Mouse (Mus musculus) lung, embryonic 16.5 days (tissue): Measurements from ENCODE around the gene Hist1h4m. TPM values are rescaled to one million over a fixed set of nuclear protein-coding genes. Genes with fewer than 3 reads are reported as not detected.
"Not testable (repeated sequence)": the region's sequence is repeated elsewhere in the genome, so short reads cannot be mapped to it uniquely, and the experiment has no call there.

Source experiments
- ATAC-seq: fragments of 200-750 bp; cut with Nextera tagmentation; 2 replicates; pipeline ENCODE4 v1.8.0; 2017; ENCODE audit warnings: low read depth, mild to moderate bottlenecking, moderate library complexity
- H3K27ac ChIP-seq: fragments of 300-500 bp; sonication (generic); 2 replicates; pipeline ENCODE4 v1.5.1; 2014; ENCODE audit warnings: mild to moderate bottlenecking, control low read depth, low read length
- H3K27me3 ChIP-seq: fragments of 300-500 bp; sonication (generic); 2 replicates; pipeline ENCODE4 v1.6.1; 2014; ENCODE audit warnings: low read depth, low read length, mixed read lengths; ENCODE audit not compliant: control insufficient read depth, insufficient read depth
- H3K36me3 ChIP-seq: fragments of 300-500 bp; sonication (generic); 2 replicates; pipeline ENCODE4 v1.6.1; 2014; ENCODE audit warnings: low read length; ENCODE audit not compliant: control insufficient read depth, insufficient read depth
- H3K4me1 ChIP-seq: fragments of 300-500 bp; sonication (generic); replicated peaks from 2 replicates; pipeline ENCODE4 v1.6.1; 2014; ENCODE audit warnings: low read length, mixed read lengths; ENCODE audit not compliant: control insufficient read depth, insufficient read depth
- H3K4me2 ChIP-seq: fragments of 300-500 bp; sonication (generic); 2 replicates; pipeline ENCODE4 v1.6.1; 2014; ENCODE audit warnings: low read depth, low read length, control low read depth
- H3K4me3 ChIP-seq: fragments of 300-500 bp; sonication (generic); 2 replicates; pipeline ENCODE4 v1.5.1; 2014; ENCODE audit warnings: mild to moderate bottlenecking, low read length, control low read depth
- H3K9ac ChIP-seq: fragments of 300-500 bp; sonication (generic); 2 replicates; pipeline ENCODE4 v1.6.1; 2014; ENCODE audit warnings: low read length, control low read depth
- H3K9me3 ChIP-seq: fragments of 300-500 bp; sonication (generic); 2 replicates; pipeline ENCODE4 v1.6.1; 2016; ENCODE audit warnings: low read length; ENCODE audit not compliant: control insufficient read depth
- WGBS: fragments of 180-500 bp; shearing (Covaris S2); extraction: QIAGEN DNeasy Blood & Tissue Kit; methylation state at CpG from one replicate; pipeline ENCODE4 v1.1.7; 2014; 5-methylcytosine and 5-hydroxymethylcytosine counted together
- polyA plus RNA-seq: library from polyadenylated mRNA; unstranded; fragments of >200 nt; fragmentation: Nextera tagmentation; extraction: Ambion mirVana; gene quantifications from 2 replicates; pipeline ENCODE4 v1.2.1, GENCODE M21; 2015

Gene Hist1h4m
- polyA plus RNA-seq, 1 experiment from 2014 or later, result not detected

DNA sequence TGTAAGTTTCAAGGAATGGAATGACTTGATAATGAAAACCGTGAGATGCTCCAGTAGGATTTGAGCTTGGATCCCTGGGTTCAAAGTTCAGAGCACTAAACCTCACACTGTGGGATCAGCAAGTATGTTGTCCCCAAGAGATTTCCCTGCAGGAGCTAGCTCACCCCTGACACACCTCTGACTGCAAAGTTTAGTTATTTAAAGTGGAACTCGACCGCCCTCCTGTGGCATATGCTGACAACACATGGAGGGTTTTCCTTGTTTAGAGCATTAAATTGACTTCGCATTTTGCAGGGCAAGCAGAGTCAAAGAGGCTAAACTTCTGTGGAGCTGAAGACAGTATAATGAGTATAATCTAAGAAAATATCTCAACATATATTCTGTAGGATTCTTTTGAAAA lies 8.5 kb upstream of the Hist1h4m start:
- H3K4me1 ChIP-seq, H3K27me3 ChIP-seq, H3K36me3 ChIP-seq, H3K9ac ChIP-seq, H3K9me3 ChIP-seq, H3K27ac ChIP-seq, H3K4me2 ChIP-seq, H3K4me3 ChIP-seq: not testable (repeated sequence)
- no CpG with 5 or more reads among the region's 4 CpGs for WGBS
- ATAC-seq, result peak; percentile 80

DNA sequence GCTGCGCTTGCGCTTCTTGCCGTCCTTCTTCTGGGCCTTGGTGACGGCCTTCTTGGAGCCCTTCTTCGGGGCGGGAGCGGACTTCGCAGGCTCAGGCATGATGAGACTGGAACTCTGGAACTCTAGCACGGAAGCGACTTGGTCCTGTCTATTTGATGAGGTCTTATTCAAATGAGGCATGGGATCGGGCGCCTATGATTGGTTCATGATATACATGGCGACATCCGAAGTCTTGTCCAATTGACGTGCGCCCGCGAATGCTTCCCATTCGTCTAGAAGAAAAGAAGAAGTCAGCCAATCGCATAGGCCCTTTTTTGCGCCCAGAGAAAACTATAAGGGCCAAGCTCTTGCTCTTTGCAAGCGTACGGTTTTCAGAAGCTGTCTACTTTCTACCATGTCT lies 1.5 kb upstream of the Hist1h4m start, which contains the start of the genes Hist1h2bq and Hist1h2ao:
Gene Hist1h2bq, minus strand, starts transcription at position 125 of the 400 bp plus-strand sequence.
Gene Hist1h2ao, plus strand, starts transcription at position 393 of the 400 bp plus-strand sequence.
- not testable (repeated sequence) for H3K36me3 ChIP-seq, H3K27me3 ChIP-seq, H3K9ac ChIP-seq, H3K4me2 ChIP-seq, H3K27ac ChIP-seq, H3K4me3 ChIP-seq, H3K4me1 ChIP-seq, H3K9me3 ChIP-seq
- WGBS, result no CpG with 5 or more reads among the region's 23 CpGs
- ATAC-seq, result peak; percentile 96

DNA sequence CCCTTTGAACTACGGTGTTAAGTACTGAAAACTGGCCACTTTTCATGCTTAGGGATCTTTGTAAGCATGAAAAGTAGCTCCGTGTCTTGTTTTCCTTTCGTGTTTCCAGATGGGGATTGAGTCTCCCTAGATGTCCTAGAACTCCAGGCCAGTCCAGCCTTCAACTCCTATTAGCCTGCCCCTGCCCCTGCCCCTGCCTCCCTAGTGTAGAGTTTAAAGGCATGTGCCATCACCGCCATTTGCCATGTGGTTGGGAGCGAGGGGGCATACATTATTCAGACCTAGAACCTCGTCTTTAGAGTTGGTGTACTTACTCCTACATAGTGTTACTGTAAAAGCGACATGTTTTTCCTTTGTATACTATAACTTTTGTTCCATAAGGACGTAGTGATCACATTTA lies 472 bp upstream of the Hist1h4m start:
- H3K36me3 ChIP-seq, H3K4me2 ChIP-seq, H3K27me3 ChIP-seq, H3K4me1 ChIP-seq, H3K9me3 ChIP-seq, H3K9ac ChIP-seq, H3K27ac ChIP-seq, H3K4me3 ChIP-seq: not testable (repeated sequence)
- peak; percentile 15 for ATAC-seq
- no CpG with 5 or more reads among the region's 8 CpGs for WGBS

DNA sequence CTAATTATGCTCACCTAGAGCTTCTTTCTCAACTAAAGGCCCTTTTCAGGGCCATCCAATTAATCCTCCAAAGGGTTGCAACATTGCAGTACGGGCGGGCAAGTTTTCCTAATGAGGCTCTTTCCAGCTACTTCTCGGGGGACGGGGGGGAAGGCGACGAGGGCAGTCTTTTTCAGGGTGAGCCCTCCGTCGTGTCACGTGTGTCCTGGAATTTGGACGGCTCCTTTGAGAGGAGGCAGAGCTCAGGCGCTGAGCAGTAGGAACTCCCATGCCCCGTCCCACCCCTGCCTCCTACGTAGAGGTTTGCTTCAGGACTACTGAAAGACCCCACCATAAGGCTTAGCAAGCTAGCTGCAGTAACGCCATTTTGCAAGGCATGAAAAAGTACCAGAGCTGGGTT lies 546 bp downstream of the Hist1h4m start:
- under 1% methylated on average over 11 of the region's 14 CpGs for WGBS
- peak; percentile 57 for ATAC-seq
- not testable (repeated sequence) for H3K4me1 ChIP-seq, H3K9ac ChIP-seq, H3K36me3 ChIP-seq, H3K27me3 ChIP-seq, H3K9me3 ChIP-seq
- 0 out of 2 replicates have a peak overlapping the region, but pooled peaks have one; percentile 13 for H3K4me3 ChIP-seq
- peak overlapping the region; percentile 49 for H3K27ac ChIP-seq
- H3K4me2 ChIP-seq, result 0 out of 2 replicates have a peak overlapping the region, but pooled peaks have one; percentile 35

DNA sequence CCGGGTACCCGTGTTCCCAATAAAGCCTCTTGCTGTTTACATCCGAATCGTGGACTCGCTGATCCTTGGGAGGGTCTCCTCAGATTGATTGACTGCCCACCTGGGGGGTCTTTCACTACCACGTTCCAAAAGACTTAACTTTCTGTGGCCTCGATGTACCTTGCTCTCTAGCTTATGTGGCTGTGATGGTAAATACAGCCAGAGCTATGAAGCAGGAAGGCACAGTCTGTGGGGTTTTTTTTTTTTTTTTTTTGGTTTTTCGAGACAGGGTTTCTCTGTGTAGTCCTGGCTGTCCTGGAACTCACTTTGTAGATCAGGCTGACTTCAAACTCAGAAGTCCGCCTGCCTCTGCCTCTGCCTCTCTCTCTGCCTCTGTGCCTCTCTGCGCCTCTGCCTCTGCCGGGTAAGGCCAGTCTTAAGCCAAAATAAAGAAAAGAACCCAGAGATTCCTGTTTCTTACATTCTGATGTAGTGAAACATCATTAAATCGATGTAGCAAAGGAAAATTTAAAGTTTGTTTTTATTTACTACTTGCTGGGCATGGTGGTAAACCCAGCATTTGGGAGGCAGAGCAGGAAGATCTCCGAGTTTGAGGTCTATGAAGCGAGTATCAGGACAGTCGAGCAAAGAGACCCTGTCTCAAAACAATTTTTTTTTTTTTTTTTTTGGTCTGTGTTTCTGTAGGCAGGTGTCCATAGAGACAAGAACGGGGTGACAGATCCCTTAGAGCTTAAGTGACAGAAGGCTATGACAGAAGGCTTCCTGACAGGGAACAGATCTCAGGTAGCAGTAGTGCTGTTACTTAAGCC lies 8.7 kb downstream of the Hist1h4m start:
- WGBS, result 65% methylated on average over 6 of the region's 16 CpGs
- not testable (repeated sequence) for H3K9ac ChIP-seq, H3K9me3 ChIP-seq, H3K27me3 ChIP-seq, H3K4me1 ChIP-seq, H3K36me3 ChIP-seq, H3K27ac ChIP-seq, H3K4me3 ChIP-seq, H3K4me2 ChIP-seq, ATAC-seq

DNA sequence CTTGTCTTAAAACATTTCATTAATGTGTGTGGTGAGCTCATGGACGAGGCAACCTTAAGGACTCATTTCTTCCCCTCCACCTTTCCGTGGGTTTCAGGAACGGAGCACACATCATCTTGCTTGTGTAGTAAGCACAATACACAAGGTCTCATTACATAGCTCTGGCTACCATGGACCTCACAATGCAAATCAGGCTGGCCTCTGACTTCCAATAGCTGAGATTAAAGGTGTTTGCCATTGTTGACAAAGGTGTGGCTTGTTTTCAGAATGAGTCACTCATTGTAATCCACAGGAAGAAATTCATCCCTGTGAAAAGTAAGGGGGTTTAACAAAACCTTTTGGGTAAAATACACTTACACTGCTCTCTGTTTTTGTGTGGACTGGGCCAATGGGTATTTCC lies 17.0 kb downstream of the Hist1h4m start:
- ATAC-seq, result no peak
- H3K4me3 ChIP-seq, result no peak overlapping the region
- H3K4me1 ChIP-seq, result no peaks in the 10 kb centered on the region
- H3K36me3 ChIP-seq, result no peaks in the 10 kb centered on the region
- H3K27ac ChIP-seq, result no peak overlapping the region
- no peaks in the 10 kb centered on the region for H3K27me3 ChIP-seq
- no peak overlapping the region for H3K9ac ChIP-seq
- no peaks in the 10 kb centered on the region for H3K9me3 ChIP-seq
- 69% methylated on average over 3 of the region's 3 CpGs for WGBS
- no peak overlapping the region for H3K4me2 ChIP-seq

DNA sequence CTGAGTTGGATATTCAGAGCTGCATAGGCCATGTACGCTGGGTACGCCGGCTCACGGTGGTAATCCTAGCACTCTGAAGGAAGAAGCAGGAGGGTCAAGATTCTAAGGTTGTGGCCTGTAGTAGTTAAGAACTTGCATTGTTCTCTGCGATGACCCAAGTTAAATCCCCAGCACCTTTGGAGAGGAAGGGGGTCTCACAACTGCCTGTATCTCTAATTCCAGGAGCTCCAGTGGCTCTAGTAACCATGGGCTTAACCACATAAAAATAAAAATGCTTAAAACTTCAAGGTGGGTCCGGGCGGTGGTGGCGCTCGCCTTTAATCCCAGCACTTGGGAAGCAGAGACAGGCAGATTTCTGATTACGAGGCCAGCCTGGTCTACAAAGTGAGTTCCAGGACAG lies 18.8 kb downstream of the Hist1h4m start:
- Histone ChIP-seq H3K9me3 (no peaks in the 10 kb centered on the region), H3K36me3 (no peaks in the 10 kb centered on the region), H3K9ac (no peak overlapping the region), H3K27ac (peak overlapping the region; percentile 8; the same call in 1 of the 2 replicates), H3K27me3 (no peaks in the 10 kb centered on the region), H3K4me3 (no peak overlapping the region), H3K4me2 (no peak overlapping the region), H3K4me1 (no peaks in the 10 kb centered on the region)
- 80% methylated on average over 10 of the region's 10 CpGs for WGBS
- no peak for ATAC-seq

DNA sequence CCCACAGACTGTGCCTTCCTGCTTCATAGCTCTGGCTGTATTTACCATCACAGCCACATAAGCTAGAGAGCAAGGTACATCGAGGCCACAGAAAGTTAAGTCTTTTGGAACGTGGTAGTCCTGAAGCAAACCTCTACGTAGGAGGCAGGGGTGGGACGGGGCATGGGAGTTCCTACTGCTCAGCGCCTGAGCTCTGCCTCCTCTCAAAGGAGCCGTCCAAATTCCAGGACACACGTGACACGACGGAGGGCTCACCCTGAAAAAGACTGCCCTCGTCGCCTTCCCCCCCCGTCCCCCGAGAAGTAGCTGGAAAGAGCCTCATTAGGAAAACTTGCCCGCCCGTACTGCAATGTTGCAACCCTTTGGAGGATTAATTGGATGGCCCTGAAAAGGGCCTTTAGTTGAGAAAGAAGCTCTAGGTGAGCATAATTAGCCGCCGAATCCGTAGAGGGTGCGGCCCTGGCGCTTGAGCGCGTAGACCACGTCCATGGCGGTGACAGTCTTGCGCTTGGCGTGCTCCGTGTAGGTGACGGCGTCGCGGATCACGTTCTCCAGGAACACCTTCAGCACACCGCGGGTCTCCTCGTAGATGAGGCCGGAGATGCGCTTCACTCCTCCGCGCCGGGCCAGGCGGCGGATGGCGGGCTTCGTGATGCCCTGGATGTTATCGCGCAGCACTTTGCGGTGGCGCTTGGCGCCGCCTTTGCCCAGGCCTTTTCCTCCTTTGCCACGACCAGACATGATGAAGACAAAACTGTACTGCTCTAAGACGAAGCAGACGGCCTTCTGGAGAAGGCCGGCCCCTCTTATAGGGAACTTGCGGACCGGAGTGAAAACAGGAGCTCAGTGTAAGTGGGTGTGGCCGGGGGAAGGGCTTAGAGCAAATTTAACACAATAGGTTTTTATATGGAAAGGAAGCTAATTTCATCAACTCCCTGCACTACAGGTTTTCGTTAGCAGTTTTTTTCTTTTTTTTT lies 20.2 kb downstream of the Hist1h4m start, which contains the start of gene Hist1h4n:
Gene Hist1h4n, minus strand, starts transcription at position 779 of the 977 bp plus-strand sequence.
- H3K27me3 ChIP-seq, H3K9ac ChIP-seq, H3K36me3 ChIP-seq, H3K9me3 ChIP-seq, H3K4me1 ChIP-seq: not testable (repeated sequence)
- H3K27ac ChIP-seq, result 0 out of 2 replicates have a peak within 1 kb of the TSS, but pooled peaks have one; percentile 46
- peak within 1 kb of the TSS; percentile 35 for H3K4me2 ChIP-seq
- peak; percentile 86 for ATAC-seq
- 2% methylated on average over 19 of the region's 58 CpGs for WGBS
- 0 out of 2 replicates have a peak within 1 kb of the TSS, but pooled peaks have one; percentile 15 for H3K4me3 ChIP-seq

DNA sequence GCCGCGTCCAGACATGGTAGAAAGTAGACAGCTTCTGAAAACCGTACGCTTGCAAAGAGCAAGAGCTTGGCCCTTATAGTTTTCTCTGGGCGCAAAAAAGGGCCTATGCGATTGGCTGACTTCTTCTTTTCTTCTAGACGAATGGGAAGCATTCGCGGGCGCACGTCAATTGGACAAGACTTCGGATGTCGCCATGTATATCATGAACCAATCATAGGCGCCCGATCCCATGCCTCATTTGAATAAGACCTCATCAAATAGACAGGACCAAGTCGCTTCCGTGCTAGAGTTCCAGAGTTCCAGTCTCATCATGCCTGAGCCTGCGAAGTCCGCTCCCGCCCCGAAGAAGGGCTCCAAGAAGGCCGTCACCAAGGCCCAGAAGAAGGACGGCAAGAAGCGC lies 21.9 kb downstream of the Hist1h4m start, which contains the start of the genes Hist1h2ap and Hist1h2br:
Gene Hist1h2ap, minus strand, starts transcription at position 47 of the 400 bp plus-strand sequence.
Gene Hist1h2br, plus strand, starts transcription at position 283 of the 400 bp plus-strand sequence.
- not testable (repeated sequence) for H3K9me3 ChIP-seq, H3K4me2 ChIP-seq, H3K4me3 ChIP-seq, H3K9ac ChIP-seq, H3K36me3 ChIP-seq, H3K27me3 ChIP-seq, H3K4me1 ChIP-seq, H3K27ac ChIP-seq
- ATAC-seq, result peak; percentile 92
- no CpG with 5 or more reads among the region's 24 CpGs for WGBS
